In genomic region chr6:48136851-48137250, GRCm38 (mm10) we compare ENCODE assay signal across 11 mouse cellular contexts. TPM values are rescaled to one million over a fixed set of nuclear protein-coding genes. Genes with fewer than 3 reads are reported as not detected.
A peak's percentile ranks its signal among the peaks of the same experiment; 100 is the strongest.
DNase-seq lines count a peak whose midpoint lies in the region; ATAC-seq lines count a peak whose summit lies in the region.
"Had no signal": no experiment of that assay in that cellular context is flagged by ENCODE, and none has a peak within 500 bp of the region (broad histone marks: within the 10 kb centered on the region; RNA-seq: fewer than 3 reads in every experiment).

No protein-coding gene starts in this region.

- H3K36me3 ChIP-seq in forebrain, embryonic 11.5 days (ENCODE audit: control insufficient read depth, insufficient read depth, low read length): no peaks in the 10 kb centered on the region
- no peaks in the 10 kb centered on the region for H3K36me3 ChIP-seq in forebrain, embryonic 15.5 days

- H3K9ac ChIP-seq in forebrain, embryonic 11.5 days (ENCODE audit: low read length): no peak overlapping the region
- no peak overlapping the region for H3K9ac ChIP-seq in forebrain, embryonic 15.5 days (replicated peaks)
- H3K9ac ChIP-seq: liver, embryonic 14.5 days had no signal

- H3K4me3 ChIP-seq in forebrain, embryonic 11.5 days (ENCODE audit: low read depth, low read length): no peak overlapping the region
- no peak overlapping the region for H3K4me3 ChIP-seq in forebrain, embryonic 15.5 days
- H3K4me3 ChIP-seq: erythroblast, embryonic 14.5 days had no signal

- WGBS in forebrain, embryonic 11.5 days: 65% methylated on average over 2 of the region's 2 CpGs
- WGBS in forebrain, embryonic 15.5 days: 70% methylated on average over 2 of the region's 2 CpGs

- DNase-seq in forebrain, embryonic 11.5 days (ENCODE audit: low spot score): peak; percentile 51
- DNase-seq in lung, postnatal 10 days: peak; percentile 47
- DNase-seq in lung, adult 18-20 months: no peak
- DNase-seq in embryo, embryonic 10.5 days (ENCODE audit: low spot score): peak; percentile 61
- DNase-seq in retina, embryonic 14.5 days (ENCODE audit: low spot score): peak; percentile 55
- no peak for DNase-seq in cerebellum, adult 9-11 months
- DNase-seq in T-cell, adult 2 months (ENCODE audit: low spot score): no peak
- DNase-seq: B cell, adult 2 months had no signal

- no peaks in the 10 kb centered on the region for H3K4me1 ChIP-seq in forebrain, embryonic 11.5 days (replicated peaks; ENCODE audit: control insufficient read depth, insufficient read depth, low read length)
- no peaks in the 10 kb centered on the region for H3K4me1 ChIP-seq in forebrain, embryonic 15.5 days

- H3K4me2 ChIP-seq in forebrain, embryonic 11.5 days (ENCODE audit: low read depth, low read length, severe bottlenecking): no peak overlapping the region
- no peak overlapping the region for H3K4me2 ChIP-seq in forebrain, embryonic 15.5 days (replicated peaks)

- H3K9me3 ChIP-seq in forebrain, embryonic 11.5 days (ENCODE audit: control insufficient read depth, low read length): no peaks in the 10 kb centered on the region
- H3K9me3 ChIP-seq in forebrain, embryonic 15.5 days: no peaks in the 10 kb centered on the region

- H3K27ac ChIP-seq in forebrain, embryonic 11.5 days (ENCODE audit: low read depth, low read length): no peak overlapping the region
- H3K27ac ChIP-seq in forebrain, embryonic 15.5 days (replicated peaks): no peak overlapping the region
- H3K27ac ChIP-seq: liver, embryonic 14.5 days had no signal

- no peak for ATAC-seq in forebrain, embryonic 11.5 days (replicated peaks; ENCODE audit: low FRiP score)
- no peak for ATAC-seq in forebrain, embryonic 15.5 days (replicated peaks)

- H3K27me3 ChIP-seq in forebrain, embryonic 11.5 days (ENCODE audit: control insufficient read depth, insufficient read depth, low read length): no peaks in the 10 kb centered on the region
- H3K27me3 ChIP-seq in forebrain, embryonic 15.5 days: no peaks in the 10 kb centered on the region

RNA-seq across cellular contexts. Expression of gene Zfp746, which starts 50.5 kb away (rescaled TPM):
- 23.4 and 24.9 TPM in 2 replicates for polyA plus RNA-seq in forebrain, embryonic 11.5 days (2014; fragmentation: Nextera tagmentation; extraction: Ambion mirVana)
- 23.9 and 25.9 TPM in 2 replicates for polyA plus RNA-seq in forebrain, embryonic 15.5 days (2015; fragmentation: Nextera tagmentation; extraction: Ambion mirVana)

Comparison
In these comparisons a context has a peak if more than half of its experiments do, and no peak if none do; other contexts are left out.
1. DNase-seq: peak in forebrain, embryonic 11.5 days (single experiment), lung, postnatal 10 days (single experiment), embryo, embryonic 10.5 days (single experiment) and retina, embryonic 14.5 days (single experiment); none in lung, adult 18-20 months (0 of 2), cerebellum, adult 9-11 months (single experiment) and T-cell, adult 2 months (single experiment).